Mouse (Mus musculus) stomach, embryonic 16.5 days (tissue): ENCODE measurements around the gene Ttc9b. TPM values are rescaled to one million over a fixed set of nuclear protein-coding genes. Genes with fewer than 3 reads are reported as not detected.

ENCODE experiments used
- ATAC-seq: fragments of 200-750 bp; cut with Nextera tagmentation; 2 replicates; pipeline ENCODE4 v1.8.0; 2017; ENCODE audit warnings: moderate number of reproducible peaks, moderate TSS enrichment; ENCODE audit not compliant: insufficient read depth, low FRiP score
- H3K27ac ChIP-seq: fragments of 300-500 bp; sonication (generic); 2 replicates; pipeline ENCODE4 v1.5.1; 2014; ENCODE audit warnings: low read length
- H3K27me3 ChIP-seq: fragments of 300-500 bp; sonication (generic); 2 replicates; pipeline ENCODE4 v1.6.1; 2014; ENCODE audit warnings: low read length, control low read depth, mixed read lengths; ENCODE audit not compliant: control insufficient read depth, insufficient read depth
- H3K36me3 ChIP-seq: fragments of 300-500 bp; sonication (generic); 2 replicates; pipeline ENCODE4 v1.6.1; 2014; ENCODE audit warnings: low read length; ENCODE audit not compliant: control insufficient read depth, insufficient read depth
- H3K4me1 ChIP-seq: fragments of 300-500 bp; sonication (generic); 2 replicates; pipeline ENCODE4 v1.6.1; 2014; ENCODE audit warnings: low read length, control low read depth, mixed read lengths; ENCODE audit not compliant: control insufficient read depth, insufficient read depth
- H3K4me2 ChIP-seq: fragments of 300-500 bp; sonication (generic); 2 replicates; pipeline ENCODE4 v1.6.1; 2014; ENCODE audit warnings: low read depth, low read length, mixed read lengths
- H3K4me3 ChIP-seq: fragments of 300-500 bp; sonication (generic); replicated peaks from 2 replicates; pipeline ENCODE4 v1.5.1; 2014; ENCODE audit warnings: mild to moderate bottlenecking, low read length
- H3K9ac ChIP-seq: fragments of 300-500 bp; sonication (generic); 2 replicates; pipeline ENCODE4 v1.6.1; 2014; ENCODE audit warnings: low read length
- H3K9me3 ChIP-seq: fragments of 300-500 bp; sonication (generic); replicated peaks from 2 replicates; pipeline ENCODE4 v1.6.1; 2016; ENCODE audit warnings: low read length, control low read depth; ENCODE audit not compliant: control insufficient read depth
- WGBS: fragments of 180-500 bp; shearing (Covaris S2); extraction: QIAGEN DNeasy Blood & Tissue Kit; methylation state at CpG from one replicate; pipeline ENCODE4 v1.1.7; 2014; 5-methylcytosine and 5-hydroxymethylcytosine counted together
- polyA plus RNA-seq: library from polyadenylated mRNA; unstranded; fragments of >200 nt; fragmentation: Nextera tagmentation; extraction: Ambion mirVana; gene quantifications from 2 replicates; pipeline ENCODE4 v1.2.1, GENCODE M21; 2015

The Ttc9b gene
- polyA plus RNA-seq, 1 experiment from 2014 or later: 0.94 TPM

DNA sequence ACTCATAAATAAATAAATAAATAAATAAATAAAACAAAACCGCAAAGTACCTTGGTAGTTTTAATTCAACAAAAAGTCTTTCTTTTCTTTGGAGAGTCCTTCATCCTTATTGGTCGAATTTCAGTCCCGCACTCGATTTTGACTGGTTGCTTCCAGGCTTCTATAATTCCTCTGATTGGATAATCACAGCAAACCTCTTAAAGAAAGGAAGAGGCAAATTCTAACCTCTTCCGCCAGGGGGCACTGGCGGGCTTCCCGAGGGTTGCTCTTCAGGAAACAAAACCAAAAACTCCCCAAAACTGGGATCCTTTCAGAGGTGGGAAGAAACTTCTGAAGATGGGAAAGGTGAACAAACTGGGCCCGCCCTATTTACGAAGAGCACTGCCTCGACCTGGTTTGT, 2.8 kb upstream of the Ttc9b start:
- 0 out of 2 replicates have a peak overlapping the region, but pooled peaks have one; percentile 12 for H3K4me3 ChIP-seq
- H3K36me3 ChIP-seq: no peaks in the 10 kb centered on the region
- no peaks in the 10 kb centered on the region for H3K9me3 ChIP-seq
- no peak overlapping the region for H3K27ac ChIP-seq
- 6% methylated on average over 10 of the region's 10 CpGs for WGBS
- no peak overlapping the region for H3K9ac ChIP-seq
- H3K4me1 ChIP-seq: peaks cover 4% of the 10 kb centered on the region; the same call in 1 of the 2 replicates
- peak overlapping the region; percentile 17 for H3K4me2 ChIP-seq
- no peak for ATAC-seq
- H3K27me3 ChIP-seq: peaks cover 36% of the 10 kb centered on the region

DNA sequence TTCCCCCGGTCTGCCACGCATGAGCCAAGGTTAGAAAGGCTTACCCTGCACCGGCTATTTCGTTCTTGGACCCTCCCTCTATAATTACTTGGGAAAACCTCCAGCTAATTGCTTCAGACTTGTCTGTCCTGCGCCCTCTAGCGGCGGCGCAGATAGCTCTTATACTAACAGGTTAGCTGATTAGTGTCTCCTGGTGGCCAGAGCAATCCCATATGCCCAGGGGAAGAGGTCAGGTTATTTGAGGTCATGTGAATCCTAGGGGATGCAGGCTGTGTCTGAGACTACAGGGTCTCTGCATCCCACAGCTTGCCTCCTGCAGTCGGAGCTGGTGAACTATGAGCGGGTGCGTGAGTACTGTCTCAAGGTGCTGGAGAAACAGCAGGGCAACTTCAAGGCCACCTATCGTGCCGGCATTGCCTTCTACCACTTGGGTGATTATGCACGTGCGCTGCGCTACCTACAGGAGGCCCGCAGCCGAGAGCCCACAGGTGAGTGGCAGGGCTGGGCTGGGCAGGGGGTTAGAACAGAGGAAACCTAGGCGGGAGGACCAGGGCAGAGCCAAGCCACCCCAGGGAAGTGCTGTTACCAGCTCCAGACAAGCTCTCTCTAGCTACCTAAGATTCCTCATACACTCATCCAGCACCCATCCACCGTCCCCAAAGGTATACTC, 1.0 kb downstream of the Ttc9b start:
- peaks cover 53% of the 10 kb centered on the region for H3K27me3 ChIP-seq

DNA sequence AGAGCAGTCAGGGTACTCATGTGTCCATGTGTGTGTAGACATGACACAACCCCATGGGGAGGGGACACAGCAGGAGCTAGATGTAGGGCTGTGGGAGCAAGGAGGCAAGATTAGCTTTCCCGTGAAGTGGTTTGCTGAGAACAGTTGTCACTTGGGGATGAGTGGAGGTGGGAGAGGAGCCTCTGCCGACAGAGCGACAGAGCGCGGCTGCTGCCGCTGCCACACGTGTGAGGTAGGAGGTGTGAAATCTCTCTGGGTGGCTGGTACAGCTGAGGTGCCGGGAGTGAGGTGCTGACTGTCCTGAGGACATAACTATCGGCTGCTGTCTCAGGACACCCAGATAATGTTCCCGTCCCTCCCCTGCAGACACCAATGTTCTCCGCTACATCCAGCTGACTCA, 1.8 kb downstream of the Ttc9b start:
- no peak overlapping the region for H3K4me2 ChIP-seq
- no peak overlapping the region for H3K9ac ChIP-seq
- no peak overlapping the region for H3K4me3 ChIP-seq
- H3K36me3 ChIP-seq: no peaks in the 10 kb centered on the region
- no peak for ATAC-seq
- no peak overlapping the region for H3K27ac ChIP-seq
- 39% methylated on average over 11 of the region's 11 CpGs for WGBS
- peaks cover 4% of the 10 kb centered on the region; the same call in 1 of the 2 replicates for H3K4me1 ChIP-seq
- H3K27me3 ChIP-seq: peaks cover 53% of the 10 kb centered on the region
- H3K9me3 ChIP-seq: no peaks in the 10 kb centered on the region

More for the DNA sequence above, 1.0 kb downstream of the Ttc9b start:
- no peak for ATAC-seq
- Histone ChIP-seq H3K4me1 (peaks cover 4% of the 10 kb centered on the region; the same call in 1 of the 2 replicates), H3K36me3 (no peaks in the 10 kb centered on the region), H3K4me2 (no peak overlapping the region), H3K4me3 (no peak overlapping the region), H3K9me3 (no peaks in the 10 kb centered on the region), H3K9ac (no peak overlapping the region), H3K27ac (no peak overlapping the region)
- WGBS: 54% methylated on average over 20 of the region's 20 CpGs

DNA sequence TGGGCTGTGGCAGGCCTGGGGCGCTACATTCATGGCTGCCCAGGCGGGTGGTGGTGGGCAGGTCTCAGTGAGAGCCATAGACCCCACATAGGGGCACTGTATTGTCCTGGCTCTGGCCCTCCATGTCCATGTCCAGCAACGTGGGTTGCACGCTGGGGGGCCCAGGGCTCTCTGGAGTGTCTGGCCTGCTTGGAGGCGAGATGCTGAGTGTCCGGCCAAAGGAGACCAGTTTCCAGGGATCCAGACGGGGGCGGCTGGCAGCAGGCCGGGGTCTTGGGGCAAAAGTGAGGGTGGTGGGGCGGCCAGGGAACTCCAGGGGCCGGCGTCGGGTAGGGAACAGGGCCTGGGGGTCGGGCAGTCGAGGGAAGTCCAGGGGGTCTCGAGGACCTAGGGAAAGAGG, 2.9 kb downstream of the Ttc9b start:
- Histone ChIP-seq H3K9ac (no peak overlapping the region), H3K36me3 (no peaks in the 10 kb centered on the region), H3K27me3 (peaks cover 53% of the 10 kb centered on the region), H3K27ac (no peak overlapping the region), H3K9me3 (no peaks in the 10 kb centered on the region), H3K4me3 (no peak overlapping the region), H3K4me1 (peaks cover 4% of the 10 kb centered on the region; the same call in 1 of the 2 replicates), H3K4me2 (no peak overlapping the region)
- ATAC-seq: no peak
- 88% methylated on average over 16 of the region's 16 CpGs for WGBS

GRCm38 (mm10) chr7:27657824-27658395, 4.2 kb downstream of the Ttc9b start:
- 38% methylated on average over 53 of the region's 53 CpGs for WGBS
- Histone ChIP-seq H3K4me2 (no peak overlapping the region), H3K4me1 (peaks cover 4% of the 10 kb centered on the region; the same call in 1 of the 2 replicates), H3K4me3 (no peak overlapping the region), H3K9ac (no peak overlapping the region), H3K27ac (no peak overlapping the region), H3K36me3 (no peaks in the 10 kb centered on the region), H3K27me3 (peaks cover 47% of the 10 kb centered on the region), H3K9me3 (no peaks in the 10 kb centered on the region)
- no peak for ATAC-seq

DNA sequence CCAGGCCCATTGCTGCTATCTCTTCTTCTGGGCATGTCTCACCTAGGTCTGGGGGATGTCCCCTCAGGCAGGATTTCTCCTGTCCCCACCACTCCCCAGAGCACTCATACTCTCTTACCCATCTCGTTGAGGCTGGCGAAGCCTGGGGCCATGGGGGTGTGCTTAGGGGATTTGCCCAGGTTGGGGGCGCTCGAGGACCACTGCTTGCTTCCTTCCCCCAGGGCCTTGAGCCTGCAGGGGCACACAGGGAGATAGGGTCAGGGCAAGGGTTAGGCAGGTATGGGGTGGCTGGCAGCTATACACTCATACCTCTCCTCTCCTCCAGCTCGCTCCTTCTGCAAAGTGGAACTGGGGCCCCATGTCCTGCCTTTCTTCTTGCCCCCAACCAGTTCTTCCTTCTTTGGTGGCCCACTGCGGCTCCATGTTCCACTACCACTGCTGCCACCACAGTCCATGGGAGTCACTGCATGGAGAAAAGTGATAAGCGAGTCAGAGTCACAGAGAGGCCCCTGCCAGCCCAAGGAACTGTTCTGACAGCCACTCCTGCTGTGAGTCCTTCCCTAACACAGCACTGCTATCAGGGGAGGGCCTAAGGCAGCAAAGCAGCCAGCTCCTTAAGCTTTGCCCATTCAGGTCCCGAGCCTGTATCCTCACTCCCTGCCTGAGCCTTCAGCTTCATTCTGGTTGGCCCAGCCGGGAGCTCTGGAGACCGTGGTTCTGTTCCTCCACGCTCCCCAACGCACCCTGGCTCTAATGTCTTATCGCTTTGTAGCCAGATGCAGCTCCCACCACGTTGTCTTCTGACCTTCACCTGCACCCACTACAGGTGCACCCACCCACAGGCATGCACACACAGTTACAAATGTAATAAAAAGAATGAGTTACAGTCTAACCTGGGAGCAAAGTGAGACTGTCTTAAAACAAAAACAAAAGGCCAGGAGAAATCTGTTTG, 5.3 kb downstream of the Ttc9b start:
- H3K9ac ChIP-seq: no peak overlapping the region
- H3K4me2 ChIP-seq: no peak overlapping the region
- no peaks in the 10 kb centered on the region for H3K36me3 ChIP-seq
- H3K9me3 ChIP-seq: no peaks in the 10 kb centered on the region
- ATAC-seq: no peak
- no peak overlapping the region for H3K27ac ChIP-seq
- H3K4me3 ChIP-seq: no peak overlapping the region
- peaks cover 36% of the 10 kb centered on the region for H3K27me3 ChIP-seq
- 66% methylated on average over 14 of the region's 14 CpGs for WGBS
- peaks cover 2% of the 10 kb centered on the region; the same call in 1 of the 2 replicates for H3K4me1 ChIP-seq

DNA sequence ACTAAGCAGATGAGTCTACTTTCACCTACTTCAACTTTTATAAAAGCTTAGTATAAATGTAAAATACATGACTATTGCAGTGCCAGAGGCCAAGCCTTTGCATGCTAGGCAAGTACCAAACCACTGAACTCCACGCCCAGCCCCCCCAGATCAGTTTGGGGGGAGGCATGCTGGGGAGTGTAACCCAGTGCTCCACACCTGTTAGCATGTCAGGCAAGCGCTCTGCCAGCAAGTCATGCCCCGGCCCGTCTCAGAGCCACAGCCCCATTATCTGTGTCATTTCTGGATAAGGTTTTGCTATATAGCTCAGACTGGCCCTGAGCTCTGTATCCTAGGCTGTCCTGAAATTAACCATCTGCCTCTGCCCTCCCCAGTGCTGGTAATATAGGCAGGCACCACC, 8.3 kb downstream of the Ttc9b start:
- Histone ChIP-seq H3K4me2 (no peak overlapping the region), H3K9ac (no peak overlapping the region), H3K4me3 (no peak overlapping the region), H3K9me3 (no peaks in the 10 kb centered on the region), H3K27me3 (peaks cover 12% of the 10 kb centered on the region; the same call in 1 of the 2 replicates), H3K27ac (no peak overlapping the region), H3K36me3 (no peaks in the 10 kb centered on the region), H3K4me1 (no peaks in the 10 kb centered on the region)
- 76% methylated on average over 4 of the region's 4 CpGs for WGBS
- ATAC-seq: no peak

GRCm38 (mm10) chr7:27673064-27673574, 19.4 kb downstream of the Ttc9b start:
- Histone ChIP-seq H3K9ac (peak overlapping the region; percentile 87), H3K9me3 (no peaks in the 10 kb centered on the region), H3K27ac (no peak overlapping the region), H3K4me1 (peaks cover 16% of the 10 kb centered on the region), H3K36me3 (no peaks in the 10 kb centered on the region), H3K4me3 (peak overlapping the region; percentile 74), H3K4me2 (peak overlapping the region; percentile 94), H3K27me3 (no peaks in the 10 kb centered on the region)
- ATAC-seq: no peak
- WGBS: 49% methylated on average over 9 of the region's 9 CpGs
